Mouse (Mus musculus): ENCODE measurements around the gene Enah.
A peak's percentile ranks its signal among the peaks of the same experiment; 100 is the strongest.

Gene Enah

DNA sequence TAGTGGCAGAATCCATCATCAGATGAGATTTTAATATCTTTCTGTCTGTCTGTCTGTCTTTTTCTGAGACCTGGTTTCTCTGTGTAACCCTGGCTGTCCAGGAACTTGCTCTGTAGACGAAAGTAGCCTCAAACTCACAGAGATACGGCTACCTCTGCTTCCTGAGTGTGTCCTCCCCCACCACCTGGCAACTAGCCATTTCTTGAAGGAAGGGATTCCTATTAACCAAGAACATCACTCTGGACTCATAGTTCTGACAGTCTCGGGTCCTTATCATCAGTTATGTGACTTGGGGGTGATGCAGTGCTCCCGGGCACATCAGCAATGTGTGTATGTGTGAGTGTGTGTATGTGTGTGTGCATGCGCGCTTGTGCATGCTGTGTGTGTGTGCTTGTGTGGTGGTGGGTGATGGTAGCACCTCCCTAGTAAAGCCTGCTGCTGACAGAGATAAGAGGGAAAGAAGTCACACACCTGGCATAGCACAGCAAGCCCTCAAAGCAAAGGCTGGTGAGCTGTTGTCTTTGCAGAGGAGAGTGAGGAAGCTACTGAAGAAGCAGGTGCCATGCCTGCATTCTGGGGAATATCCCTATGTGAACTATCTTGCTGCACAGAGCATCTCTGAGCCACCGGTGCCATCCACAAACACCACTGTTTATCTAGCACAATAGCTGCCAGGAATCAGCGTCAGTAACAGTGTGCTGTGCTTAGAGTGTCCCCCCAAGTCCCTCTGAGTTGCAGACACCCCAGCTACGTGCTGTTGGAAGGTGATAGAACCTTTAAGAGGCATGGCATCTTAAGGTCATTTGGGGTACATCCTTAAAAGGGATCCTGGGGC is 146.5 kb downstream of the Enah start:
- no peak for DNase-seq

DNA sequence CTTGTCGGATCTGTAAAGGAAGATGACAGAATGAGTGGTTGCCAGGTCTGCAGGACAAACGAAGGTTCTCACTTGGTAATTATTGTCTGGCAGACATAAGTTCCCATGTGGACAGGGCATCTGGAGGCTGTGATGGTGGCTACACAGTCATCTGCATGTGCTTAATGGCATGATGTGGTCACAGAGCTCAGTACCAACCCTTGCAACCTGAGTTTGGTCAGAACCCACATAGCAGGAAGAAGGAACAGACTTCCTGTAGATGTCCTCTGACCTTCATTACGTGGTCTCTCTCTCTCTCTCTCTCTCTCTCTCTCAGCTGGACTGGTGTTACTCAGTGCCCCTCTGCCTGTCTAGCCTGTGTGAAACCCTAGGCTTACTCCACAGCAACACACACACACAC is 147.2 kb downstream of the Enah start:
- DNase-seq = no peak

DNA sequence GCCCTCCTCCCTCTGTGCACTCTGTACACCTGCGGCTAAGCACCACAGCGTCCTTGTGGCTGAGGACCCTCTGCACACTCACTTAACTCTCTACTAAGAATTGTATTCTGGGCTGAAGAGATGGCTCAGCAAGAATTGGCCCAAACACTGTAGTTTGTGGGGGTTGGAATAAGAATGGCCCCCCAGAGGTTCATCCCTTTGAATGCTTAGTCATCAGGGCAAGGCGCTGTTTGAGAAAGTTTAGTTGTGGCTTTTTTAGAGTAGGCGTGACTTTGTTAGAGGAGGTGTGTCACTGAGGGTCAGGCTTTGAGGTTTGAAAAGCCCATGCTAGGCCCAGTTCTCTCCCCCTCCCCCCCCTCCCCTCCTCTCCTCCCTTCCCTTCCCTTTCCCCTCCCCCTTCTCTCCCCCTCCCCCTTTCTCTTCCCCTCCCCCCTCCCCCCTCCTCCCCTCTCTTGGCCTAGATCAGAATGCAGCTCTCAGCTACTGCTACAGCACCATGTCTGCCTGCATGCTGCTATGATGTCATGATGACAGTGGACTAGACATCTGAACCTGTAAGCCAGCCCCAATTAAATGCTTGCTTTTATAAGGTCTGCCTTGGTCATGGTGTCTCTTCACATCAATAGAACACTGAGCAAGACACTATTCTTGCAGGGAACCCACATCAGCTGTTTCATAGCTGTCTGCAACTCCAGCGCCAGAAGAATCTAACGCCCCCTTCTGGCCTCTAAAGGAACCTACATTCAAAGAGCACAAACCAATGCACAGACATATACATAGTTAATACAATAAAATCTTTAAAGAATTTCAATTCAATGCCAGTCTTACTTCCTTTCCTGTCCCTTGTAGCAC is 153.1 kb downstream of the Enah start:
- DNase-seq = no peak

DNA sequence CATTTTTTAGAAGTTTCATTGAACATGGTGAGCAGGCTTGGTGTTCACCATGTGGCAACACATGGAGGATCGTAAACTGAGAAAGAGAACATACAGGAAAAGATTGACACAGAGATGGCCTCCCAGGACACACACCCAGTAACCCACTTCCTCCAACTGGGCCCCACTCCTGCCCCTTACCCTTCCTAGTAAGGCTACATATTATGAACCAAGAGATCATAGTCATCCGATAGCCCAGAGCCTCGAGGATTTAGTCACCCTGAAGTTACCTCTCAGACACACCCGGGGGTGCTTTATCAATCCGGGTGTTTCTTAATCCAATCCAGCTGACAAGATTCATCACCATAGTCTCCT is 153.9 kb downstream of the Enah start:
- no peak for DNase-seq

DNA sequence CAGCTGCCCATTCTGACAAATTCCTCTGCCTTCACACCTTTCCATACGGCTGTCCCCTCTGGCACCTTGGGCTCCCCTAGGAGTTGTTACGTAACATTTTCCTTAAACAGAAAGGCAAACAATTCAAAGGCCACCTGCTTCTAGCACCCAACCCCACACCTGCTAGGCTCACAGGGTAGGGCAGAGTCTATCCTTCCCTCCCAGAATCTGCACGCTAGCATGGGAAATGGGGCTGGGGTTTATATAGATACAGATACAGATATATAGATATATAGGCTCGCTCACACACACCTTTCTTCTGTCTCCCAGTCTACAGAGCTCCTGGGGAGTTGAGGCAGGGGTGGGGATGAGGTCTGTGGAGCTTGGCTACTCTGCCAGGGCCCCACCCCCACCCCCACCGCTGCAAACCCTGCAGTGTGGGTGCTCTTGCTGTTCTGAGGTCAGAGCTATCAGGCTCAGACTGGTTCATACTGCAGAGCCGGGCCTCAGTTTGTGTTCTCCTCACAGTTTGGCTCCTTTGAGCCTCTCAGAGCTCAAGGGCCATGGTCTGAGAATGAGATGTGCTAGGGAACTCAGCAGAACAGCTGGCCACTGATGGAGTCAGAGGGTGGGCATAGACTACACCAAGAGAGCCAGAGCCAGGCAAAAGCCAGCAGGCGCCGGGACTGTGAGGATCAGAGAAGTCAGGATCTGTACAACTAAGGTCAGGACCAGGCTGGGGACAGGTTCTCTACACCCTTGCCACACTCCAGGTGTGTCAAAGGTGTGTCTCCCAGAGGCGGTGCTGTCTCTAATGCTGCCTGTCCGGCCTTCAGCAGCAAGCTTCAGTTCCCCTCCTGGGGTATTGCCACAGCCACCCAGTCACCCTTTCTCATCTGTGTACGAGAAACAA is 154.6 kb downstream of the Enah start:
- DNase-seq = no peak

DNA sequence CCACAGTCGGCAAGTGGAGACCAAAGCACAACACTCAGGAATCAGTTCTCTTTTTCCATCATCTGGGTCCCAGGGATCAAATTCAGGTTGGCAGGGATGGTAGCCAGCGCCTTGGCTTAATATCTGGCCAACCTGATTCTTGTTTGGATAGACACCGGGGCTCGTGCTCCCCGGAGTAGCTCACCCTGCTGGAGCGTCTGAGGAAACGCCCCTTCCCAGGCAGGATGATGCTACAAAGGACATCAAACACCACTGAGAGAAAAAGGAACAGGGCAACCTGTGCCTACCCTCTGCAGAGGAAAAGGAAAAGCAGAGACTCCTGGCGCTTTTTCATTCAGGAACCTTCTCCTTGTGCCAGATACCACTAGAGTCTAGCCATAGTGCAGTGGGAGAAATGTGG is 156.4 kb downstream of the Enah start:
- DNase-seq = no peak

DNA sequence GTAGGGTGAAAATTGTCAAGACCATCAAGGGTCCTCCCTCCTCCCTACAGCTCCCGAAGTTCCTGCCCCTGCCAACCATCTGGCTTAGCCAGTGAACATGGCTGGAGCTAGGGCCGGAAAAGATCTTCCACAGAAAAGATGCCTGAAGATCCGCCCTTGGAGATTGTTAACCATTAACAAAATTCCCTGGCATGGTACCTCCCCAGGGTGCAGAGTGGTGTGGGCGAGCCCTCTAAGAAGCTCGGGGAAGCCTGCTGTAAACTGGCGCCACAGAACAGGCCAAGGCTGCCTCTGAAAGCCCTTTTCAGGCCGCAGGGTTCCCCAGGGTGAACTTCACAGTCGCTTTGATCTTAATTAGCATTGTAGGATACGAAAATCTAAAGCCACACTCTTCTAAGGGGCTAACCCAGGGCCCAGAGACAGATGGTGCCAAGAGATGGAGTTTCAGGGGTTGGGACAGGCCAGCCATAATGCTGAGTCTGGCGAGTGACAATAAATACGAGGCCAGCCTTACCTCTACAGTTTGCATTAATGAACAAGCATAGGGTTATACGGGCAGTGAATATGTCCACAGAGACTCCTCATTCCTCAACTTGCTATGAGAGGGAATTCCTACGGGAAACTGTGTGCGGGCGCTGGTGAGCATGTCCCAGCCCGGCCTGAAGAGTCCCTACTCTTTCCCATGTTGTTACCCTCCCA is 157.0 kb downstream of the Enah start:
- no peak for DNase-seq

DNA sequence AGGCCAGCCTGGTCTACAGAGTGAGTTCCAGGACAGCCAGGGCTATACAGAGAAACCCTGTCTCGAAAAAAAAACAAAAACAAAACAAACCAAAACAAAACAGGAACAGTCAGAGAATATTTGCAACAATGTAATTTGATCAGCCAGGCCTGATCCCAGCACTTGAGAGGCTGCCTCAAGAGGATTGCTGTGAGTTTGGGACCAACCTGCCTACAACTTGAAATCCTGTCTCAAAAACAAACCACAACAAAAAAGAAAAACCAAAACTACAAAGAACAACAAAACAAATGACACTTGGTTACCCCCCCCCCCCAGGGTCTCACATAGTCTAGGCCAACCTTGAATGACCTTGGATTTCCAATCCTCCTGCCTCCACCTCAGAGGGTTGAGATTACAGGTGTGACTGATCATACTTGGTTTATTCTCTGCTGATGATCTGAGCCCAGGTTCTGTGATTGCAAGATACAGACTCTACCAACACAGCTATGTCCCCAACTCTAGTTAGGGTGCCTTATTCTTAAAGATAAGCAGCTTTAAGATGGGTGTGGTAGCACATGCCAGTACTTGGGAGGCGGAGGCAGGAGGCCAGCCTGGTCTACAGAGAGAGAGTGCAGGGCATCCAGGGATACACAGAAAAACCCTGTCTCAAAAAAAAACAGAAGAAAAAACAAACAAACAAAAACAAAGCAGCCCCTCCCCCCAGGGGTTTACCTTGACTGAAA is 158.4 kb downstream of the Enah start:
- no peak for DNase-seq

DNA sequence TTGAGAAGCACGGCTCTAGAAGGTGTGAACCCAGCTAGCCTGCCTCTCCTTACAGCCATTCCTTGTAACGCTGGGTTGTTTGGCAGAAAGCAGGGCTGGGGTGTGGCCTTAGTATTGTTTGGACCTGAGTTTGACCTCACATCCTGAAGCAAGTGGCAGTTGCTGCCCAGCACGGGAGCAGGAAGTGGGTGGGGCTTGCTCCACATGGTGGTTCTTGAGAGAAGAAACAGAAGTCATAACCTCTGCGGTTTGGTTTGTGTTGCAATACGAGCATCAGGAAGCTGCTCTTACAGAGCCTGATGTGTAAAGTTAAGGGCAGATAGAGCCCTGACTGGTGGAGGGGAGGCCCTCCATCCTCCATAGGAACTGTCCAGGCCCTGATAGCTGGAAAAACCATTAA is 159.1 kb downstream of the Enah start:
- DNase-seq = no peak

DNA sequence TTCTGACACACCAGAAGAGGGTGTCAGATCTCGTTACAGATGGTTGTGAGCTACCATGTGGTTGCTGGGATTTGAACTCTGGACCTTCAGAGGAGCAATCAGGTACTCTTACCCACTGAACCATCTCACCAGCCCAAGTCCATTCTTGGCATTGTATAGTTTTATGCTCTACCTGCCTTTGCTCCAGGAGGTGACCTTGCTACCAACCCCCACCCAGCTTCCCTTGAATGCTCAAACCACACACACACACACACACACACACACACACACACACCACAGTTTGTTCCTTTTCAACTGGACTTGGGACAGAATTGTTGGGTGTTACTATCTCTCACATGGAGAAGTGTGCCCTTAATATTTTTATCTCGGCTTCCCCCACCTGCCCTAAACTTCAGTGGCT is 163.5 kb downstream of the Enah start:
- no peak for DNase-seq

DNA sequence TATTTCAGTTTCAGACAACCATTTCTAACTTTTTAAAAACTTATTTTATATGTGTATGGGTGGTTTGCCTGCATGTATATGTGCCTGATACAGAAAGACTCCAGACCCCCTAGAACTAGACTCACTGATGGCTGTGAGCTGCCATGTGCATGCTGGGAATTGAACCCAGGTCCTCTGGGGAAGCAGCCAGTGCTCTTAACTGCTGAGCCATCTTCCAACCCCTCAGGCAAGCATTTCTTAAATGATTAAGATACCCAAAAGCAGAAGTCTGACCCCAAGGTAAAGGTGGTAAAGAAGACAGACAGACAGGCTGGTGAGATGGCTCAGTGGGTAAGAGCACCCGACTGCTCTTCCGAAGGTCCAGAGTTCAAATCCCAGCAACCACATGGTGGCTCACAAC is 165.0 kb downstream of the Enah start:
- DNase-seq = no peak

DNA sequence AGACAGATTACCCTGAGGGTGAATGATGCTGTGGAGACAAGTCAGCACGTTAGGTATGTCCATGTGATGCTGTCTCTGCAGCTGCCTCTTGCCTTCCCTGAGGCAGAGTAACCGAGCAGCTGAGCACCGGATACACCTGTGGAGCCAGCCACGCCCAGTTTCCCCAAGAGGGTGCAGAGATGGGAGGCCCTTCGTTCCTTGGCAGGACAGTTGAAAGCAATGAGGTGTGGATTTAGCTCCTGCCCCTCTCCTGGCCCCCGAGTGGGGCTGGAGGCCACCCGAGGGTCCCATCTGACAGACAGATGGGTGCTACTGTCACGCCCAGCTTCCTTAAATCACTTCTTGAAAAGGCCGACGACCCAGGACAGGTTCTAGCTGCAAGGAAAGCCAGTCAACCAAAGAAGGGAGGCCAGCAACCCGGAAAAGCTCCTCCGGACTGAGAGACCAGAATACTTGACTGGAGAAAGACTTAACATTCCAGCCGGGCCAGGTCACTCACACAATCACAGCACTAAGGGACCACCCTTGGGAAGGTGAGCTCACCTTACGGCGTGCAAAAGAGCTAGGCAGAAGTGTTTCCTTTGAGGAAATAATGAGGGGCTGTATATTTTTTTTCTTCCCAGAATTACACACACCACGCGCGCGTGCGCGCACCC is 166.6 kb downstream of the Enah start:
- DNase-seq = no peak

DNA sequence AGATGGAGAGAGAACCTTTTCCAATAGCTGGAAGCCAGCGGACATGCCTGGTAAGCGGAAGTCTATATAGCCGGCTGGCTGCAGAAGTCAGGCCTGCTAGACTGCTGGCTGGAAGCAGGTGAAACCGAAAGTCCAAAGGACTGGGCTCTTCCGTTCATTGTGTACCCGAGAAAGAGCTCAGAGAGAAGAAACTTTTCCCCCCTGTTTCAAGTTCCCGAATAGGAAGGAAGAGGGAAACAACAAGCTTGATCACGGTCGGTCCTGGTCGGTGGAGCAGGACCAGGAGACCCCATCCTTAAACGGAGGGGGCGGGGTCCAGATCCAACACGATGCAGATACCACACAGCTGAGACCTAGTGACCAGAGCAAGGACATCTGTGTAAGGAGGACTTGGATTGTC is 167.3 kb downstream of the Enah start:
- DNase-seq = no peak

DNA sequence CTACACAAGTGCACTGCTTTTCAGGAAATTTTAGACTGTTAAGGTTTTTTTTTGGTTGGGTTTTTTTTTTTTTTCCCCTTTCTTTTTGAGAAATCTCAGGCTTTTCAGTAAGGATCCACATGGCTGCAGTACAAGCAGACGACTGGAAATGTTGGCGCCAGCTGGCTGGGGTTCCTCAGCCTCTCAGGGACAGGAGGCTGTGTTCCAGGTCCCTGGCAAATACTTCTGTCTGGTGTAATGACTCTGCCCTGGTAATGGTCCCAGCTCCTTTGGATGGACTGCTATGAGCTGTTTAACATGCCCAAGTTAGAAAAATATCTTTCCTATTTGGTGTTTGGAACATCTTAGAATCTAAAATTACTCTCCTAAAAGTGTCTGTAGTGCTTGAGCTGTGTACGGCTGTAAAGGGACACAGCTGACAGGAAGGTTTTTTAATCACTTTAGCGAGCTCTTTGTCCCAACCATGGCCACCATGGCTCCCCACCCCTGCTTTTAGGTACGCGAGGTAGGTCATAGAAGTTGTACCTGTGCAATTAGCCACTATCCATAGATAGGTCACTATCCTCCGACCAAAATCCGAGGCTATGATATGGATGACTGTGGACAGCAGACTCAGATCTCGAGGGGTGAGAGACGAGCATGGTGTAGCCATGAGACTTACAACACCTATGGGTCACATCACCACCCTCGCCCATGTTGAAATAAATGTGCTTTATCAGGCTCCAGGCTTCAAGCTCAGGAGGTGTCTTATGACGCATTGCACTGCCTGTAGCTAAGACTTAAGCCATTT is 168.1 kb downstream of the Enah start:
- peak; percentile 46 to 72 for DNase-seq

DNA sequence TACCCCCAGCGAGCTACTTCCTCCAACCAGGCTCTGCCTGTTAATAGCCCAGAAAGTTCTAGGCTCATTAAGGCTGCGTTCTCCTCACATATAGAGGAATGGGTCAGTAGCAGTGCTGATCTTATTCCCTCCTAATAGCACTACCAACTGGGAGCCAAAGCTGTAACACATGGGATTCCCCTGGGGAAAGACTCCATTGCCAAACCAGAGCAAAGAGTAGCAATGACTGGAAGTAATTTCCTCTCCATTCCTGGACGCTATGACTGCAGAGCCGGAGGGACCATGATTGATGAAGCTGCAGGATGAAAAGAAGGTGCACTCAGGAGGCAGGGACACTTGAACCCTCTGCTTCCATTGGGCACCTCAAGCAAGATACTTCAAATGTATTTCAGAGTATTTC is 169.3 kb downstream of the Enah start:
- DNase-seq = no peak

DNA sequence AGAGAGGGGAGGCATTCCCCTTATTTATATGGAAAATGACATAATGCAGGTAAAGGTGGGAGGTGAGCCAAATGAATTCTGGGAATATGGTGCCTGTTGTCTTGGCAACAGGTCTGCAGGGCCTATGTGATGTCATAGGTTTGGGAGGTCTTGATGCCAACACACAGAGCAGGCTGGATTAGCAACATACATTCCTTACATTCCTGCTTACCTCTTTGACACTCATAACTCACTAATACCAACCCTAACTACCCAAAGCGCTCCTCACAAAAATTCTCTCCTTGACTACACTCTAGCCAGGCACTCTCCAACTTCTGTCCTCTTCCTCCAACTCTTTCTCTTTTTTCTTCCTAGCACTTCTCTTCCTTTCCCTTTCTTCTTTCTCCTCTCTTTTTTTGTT is 171.6 kb downstream of the Enah start:
- DNase-seq = no peak

DNA sequence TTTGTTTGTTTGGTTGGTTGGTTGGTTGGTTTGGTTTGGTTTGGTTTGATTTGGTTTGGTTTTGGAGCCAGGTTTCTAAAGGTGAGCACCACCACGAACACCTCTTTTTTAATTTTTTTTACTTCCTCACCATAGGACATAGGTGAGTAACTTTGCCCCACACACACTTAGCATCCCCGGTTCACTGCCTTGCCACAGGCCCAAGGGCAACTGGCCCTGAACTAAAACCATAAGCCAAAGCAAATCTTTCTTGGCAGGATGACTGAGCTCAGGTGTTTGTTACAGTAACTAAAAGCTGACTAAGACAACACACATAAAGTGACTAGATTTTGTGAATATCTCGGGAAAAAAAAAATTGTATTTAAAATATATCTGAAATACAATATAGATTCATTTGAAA is 172.4 kb downstream of the Enah start:
- no peak for DNase-seq
